Comparison of ENCODE assay signal across 7 mouse cellular contexts in the genomic region with DNA sequence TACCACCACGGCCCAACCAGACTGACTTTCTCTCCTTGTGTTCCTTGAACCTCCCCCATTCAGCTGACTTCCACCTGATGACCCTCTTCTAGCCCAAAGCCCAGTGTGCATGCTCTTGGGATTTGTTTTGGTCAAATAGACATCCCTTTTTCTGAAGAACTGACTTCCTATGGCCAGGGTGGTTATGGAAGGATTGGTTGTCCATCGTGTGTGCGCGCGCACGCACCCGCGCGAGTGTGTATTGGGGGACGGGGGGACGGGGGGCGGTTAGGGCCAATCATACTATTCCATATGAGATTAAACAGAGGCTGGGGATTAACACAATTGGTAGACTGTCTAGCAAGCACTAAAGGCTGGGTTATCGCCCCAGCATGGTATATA. TPM values are rescaled to one million over a fixed set of nuclear protein-coding genes. Genes with fewer than 3 reads are reported as not detected.
DNase-seq lines count a peak whose midpoint lies in the region; ATAC-seq and TF ChIP-seq lines count a peak whose summit lies in the region.

No protein-coding gene starts in this region.

- TF ChIP-seq POLR2A in brain, embryonic 14.5 days (IDR thresholded peaks at IDR 0.05; ENCODE audit: borderline replicate concordance, extremely low read depth, insufficient read depth, insufficient read length, poor library complexity, severe bottlenecking): no peak

- H3K27me3 ChIP-seq in lung, embryonic 15.5 days: no peaks in the 10 kb centered on the region
- H3K27me3 ChIP-seq in forebrain, postnatal 0 days (ENCODE audit: insufficient read depth, low read length): no peaks in the 10 kb centered on the region
- H3K27me3 ChIP-seq in midbrain, embryonic 10.5 days (ENCODE audit: low read depth, poor library complexity, severe bottlenecking): no peaks in the 10 kb centered on the region

- peaks cover 16% of the 10 kb centered on the region for H3K4me1 ChIP-seq in lung, embryonic 15.5 days
- H3K4me1 ChIP-seq in forebrain, postnatal 0 days (ENCODE audit: insufficient read depth): no peaks in the 10 kb centered on the region
- H3K4me1 ChIP-seq in midbrain, embryonic 10.5 days: peaks cover 34% of the 10 kb centered on the region

- H3K9me3 ChIP-seq in lung, embryonic 15.5 days: no peaks in the 10 kb centered on the region
- no peaks in the 10 kb centered on the region for H3K9me3 ChIP-seq in forebrain, postnatal 0 days (ENCODE audit: low read length)
- no peaks in the 10 kb centered on the region for H3K9me3 ChIP-seq in midbrain, embryonic 10.5 days (replicated peaks)

- no peak for TF ChIP-seq CTCF in brain, embryonic 14.5 days (IDR thresholded peaks at IDR 0.05; ENCODE audit: borderline replicate concordance, extremely low read depth, insufficient read depth, insufficient read length)
- no peak for TF ChIP-seq CTCF in forebrain, postnatal 0 days (IDR thresholded peaks at IDR 0.05; ENCODE audit: low read depth)

- peak overlapping the region; percentile 78 for H3K4me3 ChIP-seq in lung, embryonic 15.5 days
- peak overlapping the region; percentile 54 for H3K4me3 ChIP-seq in forebrain, postnatal 0 days (ENCODE audit: low read depth, low read length)
- peak overlapping the region; percentile 57 for H3K4me3 ChIP-seq in midbrain, embryonic 10.5 days

- peaks cover 11% of the 10 kb centered on the region; the same call in 1 of the 2 replicates for H3K36me3 ChIP-seq in lung, embryonic 15.5 days
- H3K36me3 ChIP-seq in forebrain, postnatal 0 days (ENCODE audit: insufficient read depth): peaks cover 32% of the 10 kb centered on the region
- peaks cover 33% of the 10 kb centered on the region for H3K36me3 ChIP-seq in midbrain, embryonic 10.5 days

- no peak for DNase-seq in lung, postnatal 10 days
- DNase-seq in brain, embryonic 14.5 days (ENCODE audit: low read depth): peak; percentile 41
- DNase-seq in forebrain, postnatal 0 days: peak; percentile 57
- no peak for DNase-seq in midbrain, embryonic 10.5 days (ENCODE audit: low spot score)
- no peak for DNase-seq in spleen, adult 18-20 months
- DNase-seq in urinary bladder, adult 2 months (ENCODE audit: low spot score): no peak

- H3K4me2 ChIP-seq in lung, embryonic 15.5 days: peak overlapping the region; percentile 91
- peak overlapping the region; percentile 89 for H3K4me2 ChIP-seq in forebrain, postnatal 0 days (ENCODE audit: low read depth)

- peak overlapping the region; percentile 73 for H3K27ac ChIP-seq in lung, embryonic 15.5 days
- H3K27ac ChIP-seq in forebrain, postnatal 0 days (ENCODE audit: low read depth, low read length): peak overlapping the region; percentile 47; the same call in 1 of the 2 replicates
- H3K27ac ChIP-seq in midbrain, embryonic 10.5 days (replicated peaks): peak overlapping the region; percentile 72

- under 1% methylated on average over 13 of the region's 13 CpGs for WGBS in lung, embryonic 15.5 days
- 2% methylated on average over 13 of the region's 13 CpGs for whole genome bisulfite sequencing in forebrain, postnatal 0 days
- WGBS in midbrain, embryonic 10.5 days: 3% methylated on average over 13 of the region's 13 CpGs

- no peak; the same call in 1 of the 2 replicates for ATAC-seq in lung, embryonic 15.5 days (ENCODE audit: borderline replicate concordance, extremely low read depth, low FRiP score, low TSS enrichment)
- peak; percentile 7; the same call in 1 of the 2 replicates for ATAC-seq in forebrain, postnatal 0 days

- H3K9ac ChIP-seq in lung, embryonic 15.5 days: peak overlapping the region; percentile 70
- H3K9ac ChIP-seq in forebrain, postnatal 0 days: peak overlapping the region; percentile 59

RNA-seq across cellular contexts. Expression of a gene that starts 0.8 kb away (rescaled TPM):
- polyA plus RNA-seq in lung, embryonic 15.5 days (2015; fragmentation: Nextera tagmentation; extraction: Ambion mirVana): 31.4 and 32.5 TPM in 2 replicates
- 33.2 and 45.4 TPM in 2 replicates for polyA plus RNA-seq in brain, embryonic 14.5 days (2012; rRNA removed)
- total RNA-seq in forebrain, postnatal 0 days (2014; rRNA removed): 19.5 and 25.7 TPM in 2 replicates
- 20.8 and 23.3 TPM in 2 replicates for polyA plus RNA-seq in forebrain, postnatal 0 days (2015; fragmentation: Nextera tagmentation; extraction: Ambion mirVana)
- polyA plus RNA-seq in midbrain, embryonic 10.5 days (2016; fragmentation: Nextera tagmentation; extraction: Ambion mirVana): 36.8 and 41.9 TPM in 2 replicates
- polyA plus RNA-seq in urinary bladder, adult 2 months (2012; rRNA removed): 31.5 and 40.7 TPM in 2 replicates

RNA-seq across cellular contexts. Expression of a gene that starts 16.7 kb away (rescaled TPM):
- 13.2 and 14.7 TPM in 2 replicates for polyA plus RNA-seq in lung, embryonic 15.5 days (2015; fragmentation: Nextera tagmentation; extraction: Ambion mirVana)
- 3.7 and 7.2 TPM in 2 replicates for polyA plus RNA-seq in brain, embryonic 14.5 days (2012; rRNA removed)
- total RNA-seq in forebrain, postnatal 0 days (2014; rRNA removed): 2.0 and 4.7 TPM in 2 replicates
- 0.80 and 0.86 TPM in 2 replicates for polyA plus RNA-seq in forebrain, postnatal 0 days (2015; fragmentation: Nextera tagmentation; extraction: Ambion mirVana)
- polyA plus RNA-seq in midbrain, embryonic 10.5 days (2016; fragmentation: Nextera tagmentation; extraction: Ambion mirVana): 12.1 and 13.5 TPM in 2 replicates
- polyA plus RNA-seq in urinary bladder, adult 2 months (2012; rRNA removed): 18.6 and 22.3 TPM in 2 replicates

RNA-seq across cellular contexts. Expression of a gene that starts 30.2 kb away (rescaled TPM):
- 6.5 and 8.1 TPM in 2 replicates for polyA plus RNA-seq in lung, embryonic 15.5 days (2015; fragmentation: Nextera tagmentation; extraction: Ambion mirVana)
- 88.2 and 94.3 TPM in 2 replicates for polyA plus RNA-seq in brain, embryonic 14.5 days (2012; rRNA removed)
- total RNA-seq in forebrain, postnatal 0 days (2014; rRNA removed): 51.9 and 70.2 TPM in 2 replicates
- 5.4 and 10.3 TPM in 2 replicates for polyA plus RNA-seq in forebrain, postnatal 0 days (2015; fragmentation: Nextera tagmentation; extraction: Ambion mirVana)
- 6.0 and 8.3 TPM in 2 replicates for polyA plus RNA-seq in midbrain, embryonic 10.5 days (2016; fragmentation: Nextera tagmentation; extraction: Ambion mirVana)
- polyA plus RNA-seq in urinary bladder, adult 2 months (2012; rRNA removed): 46.2 and 46.5 TPM in 2 replicates

RNA-seq across cellular contexts. Expression of a gene that starts 37.0 kb away (rescaled TPM):
- polyA plus RNA-seq in lung, embryonic 15.5 days (2015; fragmentation: Nextera tagmentation; extraction: Ambion mirVana): 449 and 465 TPM in 2 replicates
- 223 and 340 TPM in 2 replicates for polyA plus RNA-seq in brain, embryonic 14.5 days (2012; rRNA removed)
- total RNA-seq in forebrain, postnatal 0 days (2014; rRNA removed): 361 and 392 TPM in 2 replicates
- polyA plus RNA-seq in forebrain, postnatal 0 days (2015; fragmentation: Nextera tagmentation; extraction: Ambion mirVana): 349 and 384 TPM in 2 replicates
- 777 and 858 TPM in 2 replicates for polyA plus RNA-seq in midbrain, embryonic 10.5 days (2016; fragmentation: Nextera tagmentation; extraction: Ambion mirVana)
- polyA plus RNA-seq in urinary bladder, adult 2 months (2012; rRNA removed): 114 and 146 TPM in 2 replicates

RNA-seq across cellular contexts. Expression of a gene that starts 39.3 kb away (rescaled TPM):
- polyA plus RNA-seq in lung, embryonic 15.5 days (2015; fragmentation: Nextera tagmentation; extraction: Ambion mirVana): 8.3 and 9.5 TPM in 2 replicates
- 75.4 and 84.1 TPM in 2 replicates for polyA plus RNA-seq in brain, embryonic 14.5 days (2012; rRNA removed)
- total RNA-seq in forebrain, postnatal 0 days (2014; rRNA removed): 116 and 135 TPM in 2 replicates
- polyA plus RNA-seq in forebrain, postnatal 0 days (2015; fragmentation: Nextera tagmentation; extraction: Ambion mirVana): 5.0 and 8.3 TPM in 2 replicates
- 6.0 and 6.3 TPM in 2 replicates for polyA plus RNA-seq in midbrain, embryonic 10.5 days (2016; fragmentation: Nextera tagmentation; extraction: Ambion mirVana)
- 29.2 and 29.5 TPM in 2 replicates for polyA plus RNA-seq in urinary bladder, adult 2 months (2012; rRNA removed)

Comparison
In these comparisons a context has a peak if more than half of its experiments do, and no peak if none do; other contexts are left out.
1. DNase-seq: peak in brain, embryonic 14.5 days (single experiment) and forebrain, postnatal 0 days (single experiment); none in lung, postnatal 10 days (single experiment), midbrain, embryonic 10.5 days (single experiment), spleen, adult 18-20 months (0 of 2) and urinary bladder, adult 2 months (single experiment).
2. Peak in every context shown above with its lines, with median percentiles within 50 percentile points of each other: H3K27ac ChIP-seq and H3K4me3 ChIP-seq.